Mouse (Mus musculus) small intestine, adult 2 months (tissue): ENCODE results near the gene Naa38. TPM values are rescaled to one million over a fixed set of nuclear protein-coding genes. Genes with fewer than 3 reads are reported as not detected.
A peak's percentile ranks its signal among the peaks of the same experiment; 100 is the strongest.
"Not testable (repeated sequence)": the region's sequence is repeated elsewhere in the genome, so short reads cannot be mapped to it uniquely, and the experiment has no call there.

Experiments used
- H3K27ac ChIP-seq: fragments of 200-500 bp; 2 replicates; pipeline ENCODE4 v1.5.1; 2012; ENCODE audit warnings: low read depth, low read length, control low read depth, inconsistent platforms; ENCODE audit not compliant: insufficient read depth
- H3K27me3 ChIP-seq: fragments of 200-500 bp; 2 replicates; pipeline ENCODE4 v1.6.1; 2012; ENCODE audit warnings: mild to moderate bottlenecking, moderate library complexity, low read length, inconsistent platforms; ENCODE audit not compliant: control insufficient read depth, insufficient read depth
- H3K36me3 ChIP-seq: fragments of 200-500 bp; 2 replicates; pipeline ENCODE4 v1.6.1; 2012; ENCODE audit warnings: mild to moderate bottlenecking, low read length, control low read depth, inconsistent platforms; ENCODE audit not compliant: control insufficient read depth, insufficient read depth
- H3K4me1 ChIP-seq: fragments of 200-500 bp; 2 replicates; pipeline ENCODE4 v1.6.1; 2012; ENCODE audit warnings: low read length, inconsistent platforms, mixed read lengths; ENCODE audit not compliant: control insufficient read depth, insufficient read depth, insufficient read length
- H3K4me3 ChIP-seq: fragments of 200-500 bp; 2 replicates; pipeline ENCODE4 v1.5.1; 2012; ENCODE audit warnings: low read depth, mild to moderate bottlenecking, control low read depth, inconsistent platforms, low read length, moderate library complexity
- CTCF ChIP-seq: fragments of 200-500 bp; IDR thresholded peaks from 2 replicates; pipeline ENCODE4 v1.5.1; 2012; ENCODE audit warnings: low read depth, mild to moderate bottlenecking, control low read depth, inconsistent platforms, low read length, moderate library complexity, mixed read lengths; ENCODE audit not compliant: insufficient replicate concordance, insufficient read length; ENCODE audit errors: extremely low read depth
- POLR2A ChIP-seq: fragments of 200-500 bp; IDR thresholded peaks from 2 replicates; pipeline ENCODE4 v1.6.1; 2012; ENCODE audit warnings: low read depth, mild to moderate bottlenecking, control low read depth, inconsistent platforms, low read length, moderate library complexity
- WGBS: fragments of 180-500 bp; shearing (Covaris S2); methylation state at CpG from one replicate; pipeline ENCODE4 v1.1.7; 2018; 5-methylcytosine and 5-hydroxymethylcytosine counted together
- polyA plus RNA-seq: library from polyadenylated mRNA; depleted of rRNA; stranded (reverse); fragments of >200 nt; gene quantifications from 2 replicates; pipeline ENCODE4 v1.2.3, GENCODE M21; 2012

The Naa38 gene
- polyA plus RNA-seq, 1 experiment = 163 TPM

DNA sequence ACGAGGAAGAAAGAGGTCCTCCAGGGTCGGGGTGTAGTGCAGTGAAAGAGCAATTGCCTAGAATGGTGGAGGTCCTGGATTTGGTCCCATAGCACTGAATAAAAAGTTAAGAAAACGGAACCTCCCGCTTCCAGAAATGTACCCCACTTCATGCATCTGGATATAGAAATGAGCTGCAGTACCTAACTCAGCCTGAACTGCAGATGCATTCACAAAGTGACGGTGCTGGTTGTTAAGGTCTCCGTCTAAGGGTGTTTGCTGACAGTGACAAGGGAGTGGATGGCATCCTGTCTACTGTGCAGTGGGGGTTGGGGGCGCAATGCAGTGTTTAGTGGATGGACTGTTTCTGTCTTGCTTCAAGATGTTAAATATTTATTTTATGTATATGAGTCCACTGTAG is 8.5 kb upstream of the Naa38 start:
- Histone ChIP-seq H3K36me3 (no peaks in the 10 kb centered on the region), H3K4me3 (no peak overlapping the region), H3K27me3 (no peaks in the 10 kb centered on the region), H3K4me1 (peaks cover 5% of the 10 kb centered on the region; the same call in 1 of the 2 replicates), H3K27ac (no peak overlapping the region)
- 77% methylated on average over 7 of the region's 7 CpGs for WGBS
- TF ChIP-seq CTCF (no peak), POLR2A (no peak)

DNA sequence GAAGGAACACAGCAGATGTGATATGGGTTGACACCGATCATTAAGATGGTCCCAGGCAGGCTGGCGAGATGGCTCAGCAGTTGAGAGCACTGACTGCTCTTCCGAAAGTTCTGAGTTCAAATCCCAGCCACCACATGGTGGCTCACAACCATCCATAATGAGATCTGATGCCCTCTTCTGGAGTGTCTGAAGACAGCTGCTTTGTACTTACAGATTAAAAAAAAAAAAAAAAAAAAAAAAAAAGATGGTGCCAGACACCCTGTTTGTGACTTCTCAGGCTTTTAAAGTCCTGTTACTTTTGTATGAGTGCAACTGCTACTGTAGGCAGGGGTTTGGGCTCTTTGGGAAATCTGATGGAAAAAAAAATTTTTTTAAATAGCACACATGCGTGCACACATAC is 6.6 kb upstream of the Naa38 start:
- WGBS = 98% methylated on average over 4 of the region's 4 CpGs
- peaks cover 5% of the 10 kb centered on the region; the same call in 1 of the 2 replicates for H3K4me1 ChIP-seq

DNA sequence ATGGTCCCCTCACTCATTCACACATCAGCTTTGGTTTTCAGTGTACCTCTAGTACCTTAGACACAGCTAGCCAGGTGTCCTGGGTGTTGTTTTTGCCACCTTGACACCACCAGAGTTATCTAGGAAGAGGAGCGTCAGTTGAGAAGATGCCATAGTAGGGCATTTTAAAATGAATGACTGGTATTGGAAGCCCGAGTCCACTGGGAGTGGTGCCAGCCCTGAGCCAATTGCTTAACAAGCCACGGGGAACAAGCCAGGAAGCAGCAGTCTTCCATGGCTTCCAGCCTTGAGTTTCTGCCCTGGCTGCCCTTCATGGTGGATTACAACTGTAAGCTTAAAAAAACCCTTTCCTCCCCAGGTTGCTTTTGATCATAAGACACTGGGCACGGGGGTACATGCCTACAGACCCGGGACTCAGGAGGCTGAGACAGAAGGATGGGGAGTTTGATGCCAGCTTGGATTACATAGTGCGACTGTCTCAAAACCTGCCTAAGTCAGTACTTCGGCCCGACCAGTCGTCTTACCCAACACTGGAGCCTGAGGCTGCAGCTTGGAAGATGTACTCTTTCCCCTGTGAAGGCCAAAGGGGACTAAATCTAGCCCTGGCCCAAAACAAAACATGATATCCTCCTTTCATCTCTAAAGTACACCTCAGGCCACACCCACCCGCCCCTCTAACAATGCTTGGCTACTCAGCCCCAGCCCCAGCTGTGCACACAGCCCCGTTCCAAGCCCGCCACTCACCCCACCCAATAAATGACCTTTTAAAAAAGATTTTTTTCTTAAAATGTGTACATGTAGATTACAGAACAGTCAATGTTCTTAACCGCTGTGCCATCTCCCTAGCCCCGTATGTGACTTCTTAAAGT is 5.5 kb upstream of the Naa38 start:
- Histone ChIP-seq H3K4me3 (no peak overlapping the region), H3K36me3 (no peaks in the 10 kb centered on the region), H3K27ac (no peak overlapping the region), H3K4me1 (peaks cover 5% of the 10 kb centered on the region; the same call in 1 of the 2 replicates), H3K27me3 (no peaks in the 10 kb centered on the region)
- 55% methylated on average over 14 of the region's 14 CpGs for WGBS
- TF ChIP-seq CTCF (no peak), POLR2A (no peak)

More for the DNA sequence above, 6.6 kb upstream of the Naa38 start:
- Histone ChIP-seq H3K36me3 (no peaks in the 10 kb centered on the region), H3K4me3 (no peak overlapping the region), H3K27me3 (no peaks in the 10 kb centered on the region), H3K27ac (no peak overlapping the region)
- TF ChIP-seq POLR2A = no peak
- no peak for TF ChIP-seq CTCF

DNA sequence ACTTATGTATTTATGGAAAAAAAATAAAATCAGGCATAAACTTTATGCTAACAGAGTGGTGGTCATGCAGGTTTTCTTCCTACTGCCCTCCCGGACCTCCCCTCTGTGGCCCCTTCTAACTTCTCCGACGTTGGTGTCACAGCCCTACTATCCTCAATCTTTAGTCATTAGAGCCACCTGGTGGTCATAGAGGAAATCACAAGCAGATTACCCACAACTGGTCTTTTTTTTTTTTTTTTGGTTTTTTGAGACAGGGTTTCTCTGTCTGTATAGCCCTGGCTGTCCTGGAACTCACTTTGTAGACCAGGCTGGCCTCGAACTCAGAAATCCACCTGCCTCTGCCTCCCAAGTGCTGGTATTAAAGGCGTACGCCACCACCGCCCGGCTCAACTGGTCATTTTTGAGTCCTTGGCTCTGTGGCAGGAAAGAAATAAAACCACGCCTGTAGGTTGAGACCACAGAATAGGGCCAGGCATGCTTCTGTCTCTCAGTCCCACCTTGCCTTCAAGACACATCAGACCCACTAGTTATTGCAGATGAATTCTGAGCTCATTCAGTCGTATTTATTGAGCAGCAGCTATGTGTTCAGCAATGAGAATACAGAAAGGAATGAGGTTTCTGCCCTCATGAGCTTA is 4.8 kb upstream of the Naa38 start:
- no peak overlapping the region for H3K27ac ChIP-seq
- H3K4me3 ChIP-seq = no peak overlapping the region
- H3K36me3 ChIP-seq = no peaks in the 10 kb centered on the region
- no peaks in the 10 kb centered on the region for H3K27me3 ChIP-seq
- peaks cover 3% of the 10 kb centered on the region; the same call in 1 of the 2 replicates for H3K4me1 ChIP-seq
- WGBS = 54% methylated on average over 10 of the region's 10 CpGs
- TF ChIP-seq CTCF (peak; percentile 53; the same call in 1 of the 2 replicates), POLR2A (no peak)

DNA sequence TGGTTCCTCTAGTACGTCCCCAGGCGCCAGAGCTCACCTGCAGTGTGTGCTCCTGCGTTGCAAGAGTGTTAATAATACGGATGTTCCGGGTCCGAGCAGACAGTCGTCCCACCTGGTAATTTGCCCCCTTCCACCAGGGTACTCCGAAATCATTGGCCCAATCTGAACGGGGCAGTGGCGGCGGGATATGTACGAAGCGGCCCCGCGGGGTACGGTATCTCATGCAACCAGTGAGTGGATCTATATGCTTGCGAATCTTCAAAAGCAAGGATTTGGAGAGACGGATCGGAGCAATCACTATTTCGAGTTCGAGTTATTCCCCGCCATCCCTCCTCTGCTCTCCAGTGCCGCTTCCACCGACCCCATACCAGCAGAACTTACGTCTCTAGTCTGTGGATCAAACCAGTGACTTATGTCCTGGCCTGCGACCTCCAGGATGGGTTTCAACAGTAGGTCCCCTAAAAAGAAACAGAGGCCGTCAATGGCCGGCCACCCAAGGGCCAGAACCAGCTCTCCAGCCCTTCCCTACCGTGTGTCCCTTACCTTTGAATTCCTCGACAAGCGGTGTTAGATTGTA is 608 bp upstream of the Naa38 start:
- peak overlapping the region; percentile 53; the same call in 1 of the 2 replicates for H3K27ac ChIP-seq
- not testable (repeated sequence) for H3K27me3 ChIP-seq, H3K36me3 ChIP-seq, H3K4me1 ChIP-seq
- 1% methylated on average over 31 of the region's 31 CpGs for WGBS
- H3K4me3 ChIP-seq = peak overlapping the region; percentile 71

DNA sequence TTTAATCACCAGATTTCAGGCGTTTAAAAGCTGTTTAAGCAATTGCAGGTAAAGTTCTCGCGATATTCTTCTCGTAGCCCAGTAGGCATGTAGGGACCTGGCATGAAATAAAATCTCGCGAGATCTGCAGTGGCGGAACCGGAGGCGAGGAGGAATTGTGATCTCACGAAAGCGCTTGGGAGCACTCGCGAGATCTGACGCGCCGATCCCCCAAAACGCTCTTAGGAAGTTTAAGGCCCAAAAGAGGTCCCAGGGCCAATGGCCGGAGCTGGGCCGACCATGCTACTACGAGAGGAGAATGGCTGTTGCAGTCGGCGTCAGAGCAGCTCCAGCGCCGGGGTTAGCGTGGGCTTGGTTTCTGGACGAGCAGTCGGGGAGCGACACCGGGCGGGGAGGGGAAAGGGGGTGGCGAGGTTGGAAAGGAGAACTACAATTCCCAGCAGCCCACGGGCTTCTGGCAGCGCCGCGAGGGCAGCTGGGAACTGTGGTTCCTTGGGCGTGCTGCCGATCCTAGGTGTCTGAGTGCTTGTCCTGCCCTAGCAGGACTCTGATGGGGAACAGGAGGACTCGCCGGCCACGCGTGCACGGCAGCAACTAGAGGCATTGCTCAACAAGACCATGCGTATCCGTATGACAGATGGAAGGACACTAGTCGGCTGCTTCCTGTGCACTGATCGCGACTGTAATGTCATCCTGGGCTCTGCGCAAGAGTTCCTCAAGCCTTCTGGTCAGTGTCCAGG is 517 bp downstream of the Naa38 start:
- Histone ChIP-seq H3K4me3 (peak overlapping the region; percentile 71), H3K27ac (peak overlapping the region; percentile 91), H3K27me3 (no peaks in the 10 kb centered on the region), H3K4me1 (peaks cover 3% of the 10 kb centered on the region), H3K36me3 (peaks cover 16% of the 10 kb centered on the region)
- WGBS = under 1% methylated on average over 48 of the region's 48 CpGs
- TF ChIP-seq POLR2A (peak; percentile 29; the same call in 1 of the 2 replicates), CTCF (no peak)

DNA sequence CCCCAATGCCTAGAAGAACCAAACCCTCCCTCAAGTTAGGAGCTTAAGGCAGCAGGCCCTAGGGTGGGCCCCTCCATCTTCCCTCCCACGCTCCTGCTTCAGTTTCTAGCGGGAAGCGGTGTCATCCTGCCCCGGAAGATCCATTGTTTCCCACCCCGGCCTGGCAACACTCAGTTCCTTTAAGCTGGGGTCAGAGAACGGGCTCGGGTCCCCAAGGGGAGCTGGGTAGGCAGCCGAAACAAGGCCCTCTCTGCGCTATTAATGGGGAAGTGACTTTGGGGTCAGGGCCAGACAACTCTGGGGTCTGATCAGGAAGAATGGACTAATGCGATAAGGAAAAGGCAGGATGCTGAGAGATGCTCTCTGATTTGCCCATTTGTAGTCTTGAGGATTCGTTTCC is 1.5 kb downstream of the Naa38 start:
- H3K27me3 ChIP-seq = no peaks in the 10 kb centered on the region
- peaks cover 5% of the 10 kb centered on the region for H3K4me1 ChIP-seq
- peak overlapping the region; percentile 32 for H3K27ac ChIP-seq
- 49% methylated on average over 11 of the region's 11 CpGs for WGBS
- peak overlapping the region; percentile 69 for H3K4me3 ChIP-seq
- H3K36me3 ChIP-seq = peaks cover 23% of the 10 kb centered on the region
- no peak for TF ChIP-seq CTCF
- no peak for TF ChIP-seq POLR2A
